Mouse (Mus musculus) limb, embryonic 14.5 days (tissue): ENCODE data around the gene Tmem209. TPM values are rescaled to one million over a fixed set of nuclear protein-coding genes. Genes with fewer than 3 reads are reported as not detected.

Experiments used
- ATAC-seq: fragments of 200-750 bp; cut with Nextera tagmentation; 2 replicates; pipeline ENCODE4 v1.8.0; 2017; ENCODE audit warnings: low read depth, moderate number of reproducible peaks, moderate TSS enrichment; ENCODE audit not compliant: low FRiP score
- DNase-seq: peaks from one replicate; pipeline ENCODE4 v3.0.0-alpha.2; 2015; ENCODE audit warnings: low spot score
- H3K27ac ChIP-seq: fragments of 300-500 bp; sonication (generic); replicated peaks from 2 replicates; pipeline ENCODE4 v1.5.1; 2014; ENCODE audit warnings: low read depth, mild to moderate bottlenecking, low read length, moderate library complexity, mixed read lengths
- H3K27me3 ChIP-seq: fragments of 300-500 bp; sonication (generic); 2 replicates; pipeline ENCODE4 v1.6.1; 2014; ENCODE audit warnings: low read length, mixed read lengths; ENCODE audit not compliant: control insufficient read depth, insufficient read depth
- H3K36me3 ChIP-seq: fragments of 300-500 bp; sonication (generic); 2 replicates; pipeline ENCODE4 v1.6.1; 2014; ENCODE audit warnings: mild to moderate bottlenecking, low read length, moderate library complexity, mixed read lengths; ENCODE audit not compliant: control insufficient read depth, insufficient read depth
- H3K4me1 ChIP-seq: fragments of 300-500 bp; sonication (generic); 2 replicates; pipeline ENCODE4 v1.6.1; 2014; ENCODE audit warnings: antibody characterized with exemption, low read length, mixed read lengths; ENCODE audit not compliant: control insufficient read depth, insufficient read depth
- H3K4me2 ChIP-seq: fragments of 300-500 bp; sonication (generic); replicated peaks from 2 replicates; pipeline ENCODE4 v1.6.1; 2014; ENCODE audit warnings: low read depth, mild to moderate bottlenecking, low read length, moderate library complexity; ENCODE audit not compliant: severe bottlenecking
- H3K4me3 ChIP-seq: fragments of 300-500 bp; sonication (generic); replicated peaks from 2 replicates; pipeline ENCODE4 v1.5.1; 2014; ENCODE audit warnings: low read length
- H3K9ac ChIP-seq: fragments of 300-500 bp; sonication (generic); 2 replicates; pipeline ENCODE4 v1.6.1; 2014; ENCODE audit warnings: mild to moderate bottlenecking, low read depth, low read length, moderate library complexity; ENCODE audit not compliant: severe bottlenecking
- H3K9me3 ChIP-seq: fragments of 300-500 bp; sonication (generic); 2 replicates; pipeline ENCODE4 v1.6.1; 2016; ENCODE audit warnings: low read length; ENCODE audit not compliant: control insufficient read depth
- POLR2A ChIP-seq: fragments of 200-500 bp; IDR thresholded peaks from 2 replicates; pipeline ENCODE4 v1.8.0; 2012; ENCODE audit warnings: inconsistent platforms, mild to moderate bottlenecking, moderate library complexity, borderline replicate concordance; ENCODE audit not compliant: insufficient read depth, insufficient read length; ENCODE audit errors: extremely low read depth
- WGBS: fragments of 180-500 bp; shearing (Covaris S2); extraction: QIAGEN DNeasy Blood & Tissue Kit; methylation state at CpG from one replicate; pipeline ENCODE4 v1.1.7; 2014; 5-methylcytosine and 5-hydroxymethylcytosine counted together
- polyA plus RNA-seq, 2 experiments: library from polyadenylated mRNA; depleted of rRNA in 1 of 2; stranded (reverse) in 1 of 2; unstranded in 1 of 2; fragments of >200 nt; fragmentation: Nextera tagmentation in 1 of 2; extraction: Ambion mirVana in 1 of 2; gene quantifications; 2 replicates each; pipeline versions ENCODE4 v1.2.1 to v1.2.3; 2012 to 2014

The Tmem209 gene
- polyA plus RNA-seq, 2 experiments, result 28.3 to 47.5 TPM

- no peak for DNase-seq
- 32% methylated on average over 6 of the region's 6 CpGs for WGBS
- Histone ChIP-seq H3K4me1 (peaks cover 45% of the 10 kb centered on the region), H3K9me3 (no peaks in the 10 kb centered on the region), H3K9ac (no peak overlapping the region), H3K27me3 (no peaks in the 10 kb centered on the region), H3K4me2 (peak overlapping the region; percentile 41), H3K36me3 (no peaks in the 10 kb centered on the region), H3K4me3 (no peak overlapping the region), H3K27ac (peak overlapping the region; percentile 81)
- TF ChIP-seq POLR2A, result no peak
- ATAC-seq, result no peak
Observed at GRCm38 (mm10) chr6:30552628-30553027, 43.0 kb upstream of the Tmem209 start.

GRCm38 (mm10) chr6:30551644-30552580 is 42.3 kb upstream of the Tmem209 start:
- DNase-seq, result peak; percentile 90
- H3K36me3 ChIP-seq, result no peaks in the 10 kb centered on the region
- peak overlapping the region; percentile 41 for H3K4me2 ChIP-seq
- WGBS, result 21% methylated on average over 23 of the region's 23 CpGs
- TF ChIP-seq POLR2A, result no peak
- peak overlapping the region; percentile 26; the same call in 1 of the 2 replicates for H3K9ac ChIP-seq
- H3K27ac ChIP-seq, result peak overlapping the region; percentile 81
- H3K4me1 ChIP-seq, result peaks cover 51% of the 10 kb centered on the region
- no peaks in the 10 kb centered on the region for H3K9me3 ChIP-seq
- no peak overlapping the region for H3K4me3 ChIP-seq
- ATAC-seq, result peak; percentile 70
- no peaks in the 10 kb centered on the region for H3K27me3 ChIP-seq

- no peak for TF ChIP-seq POLR2A
- Histone ChIP-seq H3K4me3 (no peak overlapping the region), H3K4me1 (peaks cover 56% of the 10 kb centered on the region), H3K9ac (no peak overlapping the region), H3K4me2 (no peak overlapping the region), H3K27ac (no peak overlapping the region), H3K9me3 (no peaks in the 10 kb centered on the region), H3K36me3 (no peaks in the 10 kb centered on the region), H3K27me3 (no peaks in the 10 kb centered on the region)
- ATAC-seq (no peak), DNase-seq (no peak)
Observed at GRCm38 (mm10) chr6:30551193-30551515, 41.6 kb upstream of the Tmem209 start.

- Histone ChIP-seq H3K4me2 (no peak overlapping the region), H3K9me3 (no peaks in the 10 kb centered on the region), H3K4me1 (peaks cover 61% of the 10 kb centered on the region), H3K9ac (no peak overlapping the region), H3K27me3 (no peaks in the 10 kb centered on the region), H3K4me3 (no peak overlapping the region), H3K36me3 (no peaks in the 10 kb centered on the region), H3K27ac (no peak overlapping the region)
- DNase-seq, result no peak
- no peak for ATAC-seq
- TF ChIP-seq POLR2A, result no peak
- WGBS, result 71% methylated on average over 7 of the region's 7 CpGs
Observed at GRCm38 (mm10) chr6:30550496-30551192, 41.1 kb upstream of the Tmem209 start.

GRCm38 (mm10) chr6:30549231-30549761 is 39.7 kb upstream of the Tmem209 start:
- H3K27ac ChIP-seq, result peak overlapping the region; percentile 84
- 6% methylated on average over 15 of the region's 15 CpGs for WGBS
- DNase-seq (peak; percentile 69), ATAC-seq (peak; percentile 32)
- H3K4me2 ChIP-seq, result peak overlapping the region; percentile 6
- H3K9ac ChIP-seq, result peak overlapping the region; percentile 1
- H3K4me1 ChIP-seq, result peaks cover 73% of the 10 kb centered on the region
- TF ChIP-seq POLR2A, result no peak
- no peak overlapping the region for H3K4me3 ChIP-seq
- no peaks in the 10 kb centered on the region for H3K36me3 ChIP-seq
- no peaks in the 10 kb centered on the region for H3K9me3 ChIP-seq
- H3K27me3 ChIP-seq, result no peaks in the 10 kb centered on the region
